Mouse (Mus musculus) lung, postnatal 4 days (tissue): ENCODE measurements at regions not wholly inside any gene's neighbourhood (a gene's known extent, or its start where the extent isn't known, plus 50 kb on each side); places are given as distances from the start of the nearest gene placed in this dataset.

Experiments used
- DNase-seq, 2 experiments: peaks; one replicate each; pipeline ENCODE4 v3.0.0; 2021

GRCm38 (mm10) chr16:84581166-84581565 lies 66.2 kb downstream of the A730009L09Rik start:
- DNase-seq: no peak

GRCm38 (mm10) chr16:84583323-84583722 lies 68.4 kb downstream of the A730009L09Rik start:
- DNase-seq: no peak

- DNase-seq: no peak
Observed at GRCm38 (mm10) chr16:84583773-84584229, 68.9 kb downstream of the A730009L09Rik start.

GRCm38 (mm10) chr16:84584724-84585399 lies 69.9 kb downstream of the A730009L09Rik start:
- DNase-seq: no peak

GRCm38 (mm10) chr16:84592978-84593377 lies 78.1 kb downstream of the A730009L09Rik start:
- DNase-seq: no peak

GRCm38 (mm10) chr16:84602969-84603368 lies 88.0 kb downstream of the A730009L09Rik start:
- no peak for DNase-seq

- DNase-seq: no peak
Observed at GRCm38 (mm10) chr16:84603465-84604205, 88.7 kb downstream of the A730009L09Rik start.

DNA sequence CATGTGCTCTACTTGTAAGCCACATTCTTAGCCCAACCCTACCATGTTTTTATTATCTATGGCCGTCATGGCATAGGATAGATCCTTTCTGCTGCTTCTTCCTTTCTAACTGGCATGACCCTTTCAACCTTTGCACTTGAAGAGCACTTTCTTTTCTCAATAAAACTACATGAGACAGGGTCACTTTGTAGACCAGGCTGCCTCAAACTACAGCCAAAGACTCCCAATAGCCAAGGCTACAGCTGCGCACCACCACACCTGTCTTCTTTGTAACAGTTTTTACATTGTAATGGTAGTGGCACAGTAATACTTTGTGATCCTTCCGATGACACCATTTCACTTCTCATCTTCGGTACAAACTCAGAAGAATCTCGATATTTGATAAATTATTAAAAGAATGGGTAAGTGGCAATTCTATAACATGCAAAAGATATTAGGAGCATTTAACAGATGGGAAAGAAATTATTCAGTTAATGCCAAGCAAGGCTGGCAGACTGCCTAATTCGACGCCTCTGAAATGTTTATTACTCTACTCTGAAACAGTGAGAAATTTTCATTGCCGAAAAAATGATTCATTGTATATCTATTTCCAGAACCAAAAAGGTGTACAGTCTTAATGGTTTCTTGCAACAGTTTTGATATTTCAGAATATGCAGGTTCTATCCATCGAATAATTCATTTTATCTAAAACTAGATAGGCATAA lies 89.5 kb downstream of the A730009L09Rik start:
- DNase-seq: no peak

DNA sequence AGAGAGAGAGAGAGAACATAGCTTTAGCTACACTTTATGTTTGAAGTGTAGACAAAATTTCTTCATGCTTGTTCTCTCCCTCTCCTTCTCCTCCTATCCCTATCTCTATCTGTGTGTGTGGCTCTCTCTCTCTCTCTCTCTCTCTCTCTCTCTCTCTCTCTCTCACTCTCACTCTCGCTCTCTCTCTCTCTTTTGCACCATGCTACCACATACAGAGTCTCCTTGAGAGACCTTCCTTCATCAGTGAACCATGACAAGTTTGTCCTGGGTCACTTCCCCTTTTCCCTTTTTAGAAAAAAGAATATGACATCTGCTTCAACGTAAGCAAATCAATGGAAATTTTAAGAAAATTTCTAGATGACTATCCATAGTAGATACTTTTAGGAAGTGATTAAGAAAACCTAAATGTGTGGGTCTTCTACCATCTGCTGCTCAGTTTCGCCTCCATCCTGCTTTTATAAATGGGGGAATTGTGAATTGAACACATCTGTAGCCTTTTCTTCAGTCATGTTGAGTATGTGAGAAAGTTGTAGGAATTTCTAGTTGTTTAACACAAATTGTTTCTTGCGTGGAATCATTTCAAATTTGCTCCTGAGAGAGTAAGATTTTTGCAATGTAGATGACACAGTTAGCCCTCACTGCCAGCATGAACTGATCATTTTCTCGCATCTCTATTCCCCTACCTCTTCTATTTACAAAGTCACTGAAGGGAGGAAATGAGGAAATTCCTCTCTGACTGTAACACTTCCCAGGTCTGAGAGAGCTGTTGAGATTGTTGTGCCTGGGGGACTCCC lies 91.3 kb downstream of the A730009L09Rik start:
- no peak for DNase-seq

DNA sequence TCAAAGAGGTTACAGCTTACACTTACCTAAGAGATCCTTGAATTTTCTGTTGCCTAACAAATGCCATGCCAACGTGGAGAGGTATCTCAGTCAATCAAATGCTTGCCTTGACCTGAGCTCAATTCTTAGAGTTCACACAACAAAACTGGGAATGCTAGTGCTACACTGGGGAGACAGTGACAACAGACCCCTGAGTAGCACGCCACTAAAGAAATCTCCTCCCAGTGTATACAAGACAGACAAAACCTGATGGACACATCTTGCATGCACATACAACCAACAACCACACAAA lies 91.8 kb downstream of the A730009L09Rik start:
- DNase-seq: no peak

DNA sequence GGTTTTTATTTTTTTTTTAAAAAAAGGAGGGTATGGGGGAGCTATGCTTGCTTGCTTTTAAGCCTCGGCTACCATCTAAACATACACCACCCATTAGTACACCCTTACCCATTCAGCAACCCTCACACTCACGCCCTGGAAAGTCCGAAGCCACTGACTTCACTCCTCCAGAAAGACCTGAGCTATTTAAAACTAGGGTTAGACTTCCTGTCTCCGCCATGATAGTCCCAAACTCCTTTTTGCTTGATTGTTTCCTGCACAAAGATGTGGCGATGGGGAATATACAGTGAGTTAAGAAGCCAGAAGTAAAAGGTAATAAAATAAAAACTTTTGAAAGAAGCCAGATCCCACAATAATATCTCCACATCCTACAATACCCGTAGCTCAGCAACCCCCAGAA lies 92.6 kb downstream of the A730009L09Rik start:
- DNase-seq: no peak

DNA sequence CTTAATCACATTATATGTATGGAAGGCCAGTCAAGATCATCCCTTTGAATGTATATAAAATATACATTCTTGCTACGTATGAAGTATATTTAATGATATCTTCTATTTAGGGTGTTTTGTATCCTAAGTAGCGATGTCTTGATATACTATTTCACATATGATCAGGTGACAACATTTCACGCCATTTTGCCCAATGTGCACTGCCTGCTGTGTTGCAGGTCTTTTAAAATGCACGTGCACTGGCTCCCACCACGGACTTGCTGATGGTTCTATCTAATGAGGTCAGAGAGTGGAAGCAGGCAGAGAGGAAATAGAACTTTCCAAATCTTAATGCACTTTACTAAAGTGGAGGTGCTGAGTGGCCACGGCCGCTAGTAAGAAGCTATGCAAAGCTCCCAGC lies 100.8 kb downstream of the A730009L09Rik start:
- DNase-seq: no peak

DNA sequence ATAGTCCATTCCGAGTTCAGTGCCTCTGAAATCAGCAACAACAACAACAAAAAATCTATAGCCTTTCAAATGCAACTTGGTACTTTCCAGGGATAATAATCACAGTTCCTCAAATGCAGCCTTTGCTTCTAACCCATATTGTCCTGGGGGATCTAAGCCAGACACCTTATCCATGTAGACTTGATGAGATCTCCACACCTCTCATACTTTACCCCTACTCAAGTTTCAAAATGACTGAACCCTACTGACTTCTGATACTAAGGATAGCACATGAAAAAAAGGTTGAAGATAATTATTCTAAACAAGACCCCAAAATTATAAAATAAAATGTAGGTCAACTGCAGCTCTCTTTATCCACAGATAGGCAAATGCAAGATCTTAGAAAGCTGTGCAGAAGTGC lies 101.2 kb downstream of the A730009L09Rik start:
- no peak for DNase-seq

DNA sequence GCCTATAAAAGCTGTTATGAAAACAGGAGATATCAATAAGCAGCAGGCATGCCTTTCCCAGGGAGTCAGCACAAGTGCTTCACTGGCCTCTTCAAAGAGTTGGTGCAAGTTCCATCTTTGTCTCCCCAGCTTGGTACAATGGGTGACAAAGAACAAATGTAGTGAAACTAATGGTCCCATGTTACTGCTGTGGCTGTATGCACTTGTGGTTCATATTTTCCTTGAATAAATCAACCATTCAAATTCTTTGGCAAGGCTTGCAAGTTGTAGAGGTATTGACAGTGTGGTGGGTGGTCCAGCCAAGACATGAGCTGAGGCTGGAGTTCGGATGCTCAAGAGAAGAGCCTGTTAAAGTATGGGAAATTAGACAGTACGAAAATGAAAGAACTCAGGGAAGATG lies 103.5 kb downstream of the A730009L09Rik start:
- DNase-seq: no peak

GRCm38 (mm10) chr16:84619876-84620275 lies 105.0 kb downstream of the A730009L09Rik start:
- DNase-seq: no peak

DNA sequence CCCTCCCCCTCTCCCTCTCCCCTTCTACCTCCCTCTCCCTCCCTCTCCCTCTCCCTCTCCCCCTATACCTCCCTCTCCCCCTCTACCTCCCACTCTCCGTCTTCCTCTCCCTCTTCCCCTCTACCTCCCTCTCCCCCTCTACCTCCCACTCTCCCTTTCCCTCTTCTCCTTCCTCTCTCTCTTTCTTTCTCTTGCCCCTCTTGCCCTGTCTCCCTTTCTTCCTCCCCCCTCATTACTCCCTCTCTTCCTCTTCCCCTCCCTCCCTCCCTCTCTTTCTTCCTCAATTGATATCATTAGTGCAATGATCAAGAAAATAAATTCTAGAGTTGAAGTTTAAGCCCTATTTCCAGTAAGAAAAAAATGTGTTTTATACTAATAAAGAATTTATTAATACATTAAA lies 105.9 kb downstream of the A730009L09Rik start:
- no peak for DNase-seq

DNA sequence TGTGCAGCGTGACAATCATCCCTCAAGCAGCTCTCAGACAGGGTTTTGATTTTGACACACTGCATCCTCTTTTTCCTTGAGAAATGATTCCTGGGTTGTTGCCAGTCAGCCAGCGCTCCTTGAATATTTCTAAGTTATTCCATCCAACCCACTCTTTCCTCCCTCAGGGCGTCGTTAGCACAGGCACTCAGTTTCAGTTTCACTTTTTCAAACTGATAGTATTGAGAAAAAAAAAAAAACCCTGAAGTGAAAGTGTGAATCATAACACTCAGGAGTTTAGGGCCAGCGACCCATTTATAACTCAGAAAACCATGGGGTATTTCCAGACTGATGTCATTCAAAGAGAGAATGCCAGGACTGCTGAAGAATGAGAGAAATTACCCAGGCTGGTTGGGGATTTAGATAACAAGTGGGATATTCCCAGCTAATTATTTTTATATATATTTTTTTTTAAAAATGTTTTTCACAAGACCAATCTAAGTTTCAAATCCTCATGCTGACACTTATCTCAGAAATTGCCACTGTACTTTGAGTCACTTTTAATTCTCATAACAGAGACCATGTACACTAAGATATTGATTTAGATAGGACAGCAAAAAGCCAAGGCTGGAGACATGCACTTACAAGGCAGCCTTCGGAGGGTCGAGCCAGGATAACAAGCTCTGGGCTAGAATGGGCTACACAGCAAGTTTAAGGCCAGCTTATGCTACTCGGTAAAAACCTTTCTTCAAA lies 106.5 kb downstream of the A730009L09Rik start:
- peak in 1 of 2 experiments; percentile 4 for DNase-seq

- DNase-seq: no peak
Observed at GRCm38 (mm10) chr16:84623346-84624085, 108.6 kb downstream of the A730009L09Rik start.

- no peak for DNase-seq
Observed at GRCm38 (mm10) chr16:84624443-84625109, 109.7 kb downstream of the A730009L09Rik start.

GRCm38 (mm10) chr16:84625110-84625722 lies 110.3 kb downstream of the A730009L09Rik start:
- no peak for DNase-seq

DNA sequence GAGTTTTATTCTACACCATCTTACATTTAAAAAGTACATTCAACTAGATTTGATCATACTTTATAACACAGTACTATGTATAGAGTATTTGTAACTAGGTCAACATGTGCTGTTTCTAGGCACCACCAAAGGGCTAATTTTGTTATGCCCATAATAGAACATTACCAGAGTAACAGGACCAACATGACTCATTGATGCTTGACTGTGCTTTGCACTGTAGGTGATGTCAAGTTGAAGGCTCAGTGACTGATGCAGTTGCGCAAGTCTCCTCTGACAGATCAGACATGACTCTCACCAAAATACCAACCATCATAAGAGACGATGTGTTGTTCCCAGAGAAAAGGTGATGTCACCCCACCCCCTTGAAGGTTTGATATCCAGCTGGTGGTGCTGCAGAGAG lies 108.5 kb downstream of the Mrpl39 start:
- no peak for DNase-seq
